Mouse (Mus musculus): ENCODE measurements at regions not wholly inside any gene's neighbourhood (a gene's known extent, or its start where the extent isn't known, plus 50 kb on each side); places are given as distances from the start of the nearest gene placed in this dataset.

GRCm38 (mm10) chr17:14492936-14493335 lies 201.1 kb downstream of the Thbs2 start:
- DNase-seq (ENCODE audit: low spot score), result no peak

- DNase-seq (ENCODE audit: low spot score), result no peak
Observed at GRCm38 (mm10) chr17:14481746-14482145, 202.4 kb downstream of the Smoc2 start.

GRCm38 (mm10) chr17:14478938-14479505 lies 199.7 kb downstream of the Smoc2 start:
- DNase-seq (ENCODE audit: low spot score), result no peak

GRCm38 (mm10) chr17:14476707-14477106 lies 197.4 kb downstream of the Smoc2 start:
- DNase-seq (ENCODE audit: low spot score), result no peak

GRCm38 (mm10) chr17:14475778-14476647 lies 196.7 kb downstream of the Smoc2 start:
- DNase-seq (ENCODE audit: low spot score), result no peak

- no peak for DNase-seq (ENCODE audit: low spot score)
Observed at GRCm38 (mm10) chr17:14475277-14475676, 196.0 kb downstream of the Smoc2 start.

GRCm38 (mm10) chr17:14468754-14469488 lies 189.6 kb downstream of the Smoc2 start:
- no peak for DNase-seq (ENCODE audit: low spot score)

- peak; percentile 60 for DNase-seq (ENCODE audit: low spot score)
Observed at GRCm38 (mm10) chr17:14455251-14455743, 176.0 kb downstream of the Smoc2 start.
